Mouse (Mus musculus) inflammation-experienced regulatory T-cells, adult 16 weeks (primary cell): Measurements from ENCODE around the gene Olfr993. TPM values are rescaled to one million over a fixed set of nuclear protein-coding genes. Genes with fewer than 3 reads are reported as not detected.

Source experiments
- polyA plus RNA-seq: library from polyadenylated mRNA; unstranded; fragments of 100-300 nt; shearing (Covaris generic); gene quantifications from one replicate; pipeline ENCODE4 v1.2.1, GENCODE M21; 2017

The Olfr993 gene
- polyA plus RNA-seq = not detected

DNA sequence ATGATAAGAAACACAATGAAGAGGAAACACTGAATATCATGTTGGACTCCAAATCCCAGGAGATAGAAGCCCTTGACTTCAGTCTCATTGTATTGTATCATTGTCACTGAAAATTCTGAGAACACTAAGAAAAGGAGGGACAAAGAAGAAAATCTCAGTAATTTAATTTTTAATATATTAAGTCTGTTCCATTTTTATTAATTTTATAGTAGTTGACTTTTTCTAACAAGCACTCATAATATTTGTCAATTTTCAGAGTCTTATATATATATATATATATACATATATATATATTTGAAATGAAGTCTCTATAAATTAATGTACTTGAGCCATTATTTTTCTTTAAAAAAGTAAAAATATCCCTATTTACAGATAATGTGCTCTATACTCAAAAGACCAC is at the start of gene Olfr993:
TSS of gene Olfr993 (minus strand) at position 101 of the 400 bp plus-strand sequence.

DNA sequence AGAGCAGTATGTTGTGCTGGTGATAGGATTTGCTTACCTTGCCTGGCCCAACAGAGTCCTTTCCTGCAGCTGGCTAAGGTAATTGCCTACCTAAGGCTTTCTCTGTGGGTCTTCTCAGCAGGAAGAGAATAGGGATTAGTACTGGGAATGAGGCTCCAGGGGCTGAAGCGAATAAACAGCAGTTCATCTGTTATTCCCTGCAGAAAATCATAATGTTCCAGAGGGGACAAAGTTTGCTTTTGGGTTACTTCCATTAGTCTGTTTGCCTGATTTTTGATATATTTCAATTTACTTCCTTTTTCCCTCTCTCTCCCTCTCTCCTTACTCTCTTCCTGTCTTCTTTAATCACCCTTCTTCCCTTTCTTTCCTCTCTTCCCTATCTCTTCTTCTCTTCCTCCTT is 28.9 kb upstream of the Olfr993 start, which contains the start of gene Olfr995:
TSS of gene Olfr995 (minus strand) at position 101 of the 400 bp plus-strand sequence.

DNA sequence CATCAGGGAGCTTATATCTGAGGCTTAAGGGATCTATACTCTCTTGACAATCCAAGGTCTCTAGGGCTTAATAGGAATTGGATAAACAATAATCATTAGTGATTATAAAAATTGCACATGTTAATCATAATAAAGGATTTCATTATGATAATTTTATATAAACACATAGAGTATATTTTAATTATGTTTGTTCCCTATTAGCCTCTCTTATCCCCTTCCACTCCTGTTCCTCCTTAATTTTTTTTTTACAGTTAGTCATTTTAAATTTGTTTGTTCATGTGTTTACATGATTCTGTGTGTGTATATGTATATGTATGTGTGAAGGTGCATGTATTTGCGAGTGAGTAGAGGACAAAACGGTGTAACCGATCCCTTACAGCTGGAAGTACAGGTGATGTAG is 21.7 kb upstream of the Olfr993 start, which contains the start of gene Olfr994:
TSS of gene Olfr994 (minus strand) at position 101 of the 400 bp plus-strand sequence.

DNA sequence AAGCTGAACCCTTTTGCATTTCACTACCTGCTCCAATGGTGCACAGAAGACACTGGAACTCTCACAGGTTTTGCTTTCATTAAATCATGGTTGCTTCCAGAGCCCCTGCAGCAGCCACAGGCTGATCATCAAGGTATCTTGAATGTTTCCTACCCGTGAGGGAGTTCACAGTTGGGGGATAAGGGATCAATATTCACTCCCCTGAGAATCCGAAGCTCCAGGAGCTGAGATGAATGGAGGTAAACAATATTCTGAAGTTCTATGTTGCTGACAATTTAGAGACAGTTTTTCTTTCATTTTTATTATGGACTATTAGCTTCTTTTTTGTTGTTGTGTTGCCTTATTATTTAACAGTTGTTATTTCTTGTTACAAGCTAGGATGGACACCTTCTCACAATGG is 5.3 kb downstream of the Olfr993 start, which contains the start of gene Olfr992:
TSS of gene Olfr992 (minus strand) at position 101 of the 400 bp plus-strand sequence.

Other genes with a start within 250 kb of the Olfr993 start
- gene Lrrc55, start 217.7 kb downstream of the Olfr993 start, polyA plus RNA-seq = 0.09 TPM
- gene Olfr987, start 75.6 kb downstream of the Olfr993 start, polyA plus RNA-seq = not detected
- gene Olfr988, start 51.6 kb downstream of the Olfr993 start, polyA plus RNA-seq = not detected
- gene Olfr992, start 5.4 kb downstream of the Olfr993 start, polyA plus RNA-seq = not detected
- not detected for gene Olfr994, start 21.6 kb upstream of the Olfr993 start, polyA plus RNA-seq
- gene Olfr995, start 28.8 kb upstream of the Olfr993 start, polyA plus RNA-seq = not detected
- not detected for gene 4833423E24Rik, start 104.1 kb upstream of the Olfr993 start, polyA plus RNA-seq
- not detected for gene Olfr996, start 164.3 kb upstream of the Olfr993 start, polyA plus RNA-seq
- not detected for gene Olfr998, start 174.1 kb upstream of the Olfr993 start, polyA plus RNA-seq
- gene Olfr1000, start 197.0 kb upstream of the Olfr993 start, polyA plus RNA-seq = not detected
- not detected for gene Olfr1002, start 235.8 kb upstream of the Olfr993 start, polyA plus RNA-seq
- not detected for gene Olfr154, start 249.6 kb upstream of the Olfr993 start, polyA plus RNA-seq